Mouse (Mus musculus): ENCODE measurements around the gene Rwdd2b.

The Rwdd2b gene

DNA sequence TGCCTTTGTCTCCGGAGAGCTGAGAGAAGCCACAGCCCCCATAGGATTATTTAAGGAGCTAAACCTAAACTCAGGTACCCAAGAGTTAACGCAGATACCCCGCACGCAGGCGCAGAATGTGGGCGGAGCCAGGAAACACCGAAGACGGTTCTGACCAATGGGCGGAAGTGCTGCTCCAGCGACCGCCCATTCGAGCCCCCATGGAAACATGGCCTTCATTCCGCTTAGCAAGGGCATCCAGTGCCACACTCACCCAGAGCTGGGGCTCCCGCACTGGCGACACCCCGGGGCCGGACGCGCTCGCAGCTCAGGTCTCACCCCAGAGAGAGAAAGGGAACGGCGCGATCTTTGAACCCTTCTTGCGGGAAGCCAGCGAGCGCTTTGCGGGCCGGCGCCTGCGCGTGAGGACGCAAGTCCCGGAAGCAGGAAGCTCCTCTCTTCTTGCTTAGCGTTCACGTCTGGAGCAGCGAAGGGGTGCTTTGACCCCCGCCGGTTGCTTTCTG, at the start of gene Rwdd2b:
Gene Rwdd2b (minus strand): TSS at position 390 of the 503 bp plus-strand sequence.
- peak; percentile 99 for DNase-seq

DNA sequence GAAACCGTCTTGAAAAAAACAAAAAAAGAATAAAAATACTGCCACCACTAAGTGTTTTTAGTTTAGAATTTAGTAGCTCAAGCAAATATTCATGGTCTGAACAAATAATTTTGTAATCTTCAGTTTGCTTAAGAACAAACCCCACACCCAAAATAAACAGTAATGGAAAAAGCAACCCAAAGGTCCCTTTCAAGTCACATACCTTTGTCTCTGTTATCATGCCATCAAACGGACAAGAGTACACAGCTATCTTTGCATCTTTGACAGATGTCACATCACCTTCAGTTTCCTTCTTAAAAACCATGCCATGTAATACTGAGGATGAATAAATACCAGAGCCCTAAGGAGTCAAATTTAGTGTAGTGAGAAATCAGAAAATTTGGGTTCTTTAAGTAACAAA, 48.2 kb upstream of the Rwdd2b start:
- peak; percentile 3 for DNase-seq

DNA sequence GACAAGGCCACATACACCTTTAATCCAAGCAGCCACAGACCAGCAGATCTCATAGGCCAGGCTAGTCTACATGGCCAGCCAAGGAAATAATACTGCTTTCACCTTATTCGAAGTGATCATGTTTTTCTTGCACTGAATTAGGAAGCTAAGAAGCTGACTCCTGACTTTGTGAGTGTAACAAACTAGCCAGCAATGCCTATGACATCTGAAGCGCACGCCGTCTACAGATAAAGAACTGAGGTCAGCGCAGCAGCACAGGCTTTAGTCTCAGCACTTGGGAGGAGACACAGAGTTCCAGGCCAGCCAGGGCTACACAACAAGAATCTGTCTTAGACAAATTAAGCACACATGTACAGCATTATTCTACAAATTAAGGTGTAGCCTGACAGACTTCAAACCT, 46.4 kb upstream of the Rwdd2b start:
- DNase-seq = peak; percentile 69

DNA sequence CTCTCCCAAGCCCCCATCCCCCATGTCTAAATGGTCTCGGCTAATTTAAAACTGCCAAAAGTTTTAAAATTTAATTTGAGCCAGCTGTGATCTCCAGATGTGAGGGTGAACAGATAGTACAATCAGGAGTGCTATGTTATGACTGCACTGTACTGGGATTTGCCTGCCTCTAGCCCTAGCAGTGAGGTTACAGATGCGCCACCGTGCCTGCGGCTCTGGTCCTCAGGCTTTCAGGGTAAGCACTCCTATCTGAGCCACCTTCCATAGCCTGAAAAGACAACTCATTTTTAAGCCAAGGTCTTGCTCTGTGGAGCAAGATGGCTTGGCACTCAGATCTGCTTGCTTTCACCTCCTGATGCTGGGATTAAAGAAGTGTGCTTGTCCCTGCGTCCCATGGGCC, 44.0 kb upstream of the Rwdd2b start:
- peak; percentile 67 for DNase-seq

DNA sequence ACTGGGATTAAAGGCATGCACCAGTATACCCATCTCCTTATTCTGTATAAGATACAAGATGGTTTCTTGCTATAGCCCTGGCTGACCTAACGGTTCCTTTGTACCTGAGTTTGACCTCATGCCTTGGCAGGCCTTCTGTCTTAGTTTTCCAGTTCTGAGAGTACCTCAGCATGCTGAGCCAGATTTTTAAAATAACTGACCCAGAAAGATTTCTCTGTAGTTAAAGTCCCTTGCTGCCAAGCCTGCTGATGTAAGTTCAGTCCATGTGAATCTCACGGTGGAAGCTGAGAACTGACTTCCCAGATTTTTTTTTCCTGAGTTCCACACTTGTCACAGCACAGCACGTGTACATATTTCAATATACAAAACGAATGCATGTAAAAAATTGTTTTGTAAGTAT, 30.2 kb upstream of the Rwdd2b start:
- DNase-seq = peak; percentile 82

DNA sequence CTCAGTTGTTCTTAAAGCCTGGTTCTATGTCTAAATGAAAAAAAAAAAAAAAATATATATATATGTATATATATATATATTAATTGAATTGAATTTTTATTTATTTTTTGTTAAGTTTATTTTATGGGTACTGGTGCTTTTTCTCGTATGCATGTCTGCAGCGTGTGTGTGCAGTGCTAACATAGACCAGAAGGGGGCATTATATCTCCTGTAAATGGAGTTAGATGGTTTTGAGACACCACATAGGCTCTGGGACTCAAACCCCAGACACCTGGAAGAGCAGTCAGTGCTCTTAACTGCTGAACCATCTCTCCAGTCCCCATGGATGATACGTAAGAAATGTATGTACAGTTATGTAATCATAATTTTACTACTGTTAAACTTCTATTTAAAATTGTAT, 18.4 kb upstream of the Rwdd2b start:
- DNase-seq = peak; percentile 11

DNA sequence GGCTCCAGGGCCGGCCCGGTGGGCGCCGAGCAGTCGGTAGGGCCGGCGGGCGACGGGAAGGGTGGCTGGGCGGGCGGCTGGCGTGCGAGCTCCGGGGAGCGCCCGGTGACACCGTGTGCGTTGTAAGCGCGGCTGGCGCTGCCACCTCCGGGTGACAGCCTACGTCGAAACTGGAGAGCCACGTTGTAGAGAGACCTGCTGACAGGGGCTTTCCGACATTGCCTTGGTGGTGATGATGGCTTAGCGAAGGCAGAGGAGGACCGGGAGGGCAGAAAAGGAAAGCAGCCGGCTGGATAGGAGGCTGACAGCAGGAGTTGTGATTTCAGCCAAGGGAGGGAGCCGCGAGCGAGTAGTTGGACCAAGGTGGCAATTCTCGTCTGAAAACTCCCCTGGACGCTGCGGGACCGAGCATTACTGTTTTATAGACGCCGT, 14.8 kb upstream of the Rwdd2b start:
- no peak for DNase-seq

DNA sequence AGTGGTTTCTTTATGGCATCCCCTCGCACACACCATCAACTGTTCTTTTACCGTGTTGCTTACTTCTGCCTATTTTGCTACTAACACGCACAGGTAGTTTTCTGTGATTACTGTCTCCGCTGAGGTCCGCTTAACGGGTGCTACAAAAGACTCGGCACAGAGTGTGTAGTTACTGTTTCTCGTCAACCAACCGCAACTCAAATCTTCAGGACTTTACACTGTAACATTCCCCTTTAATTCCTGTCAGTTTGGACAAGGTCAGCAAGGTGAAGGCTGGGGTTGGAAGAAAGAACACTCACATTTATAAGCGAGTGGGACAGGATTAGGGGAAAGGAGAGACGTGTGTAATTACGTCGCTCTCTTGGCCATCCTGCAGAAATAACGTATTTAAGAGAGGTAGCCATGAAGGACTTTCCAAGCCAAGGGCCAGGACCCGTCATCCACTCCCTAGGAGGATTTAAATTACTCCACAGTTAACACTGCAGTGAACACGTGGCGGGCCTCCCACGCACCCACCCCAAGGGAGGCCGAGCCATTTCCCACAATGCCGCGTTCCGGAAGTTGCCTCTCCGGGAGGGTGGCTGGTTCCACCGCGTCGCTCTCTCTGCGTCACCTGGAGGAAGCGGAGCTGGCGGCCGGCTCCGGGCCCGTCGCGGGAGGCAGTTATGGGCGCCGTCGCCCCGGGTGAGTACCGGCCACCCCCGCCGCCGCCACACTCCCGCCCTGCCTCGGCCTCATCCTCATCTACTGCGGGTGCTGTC, 14.2 kb upstream of the Rwdd2b start, which contains the start of gene Usp16:
Gene Usp16 (plus strand): TSS at position 285 of the 761 bp plus-strand sequence.
- DNase-seq = peak; percentile 99

DNA sequence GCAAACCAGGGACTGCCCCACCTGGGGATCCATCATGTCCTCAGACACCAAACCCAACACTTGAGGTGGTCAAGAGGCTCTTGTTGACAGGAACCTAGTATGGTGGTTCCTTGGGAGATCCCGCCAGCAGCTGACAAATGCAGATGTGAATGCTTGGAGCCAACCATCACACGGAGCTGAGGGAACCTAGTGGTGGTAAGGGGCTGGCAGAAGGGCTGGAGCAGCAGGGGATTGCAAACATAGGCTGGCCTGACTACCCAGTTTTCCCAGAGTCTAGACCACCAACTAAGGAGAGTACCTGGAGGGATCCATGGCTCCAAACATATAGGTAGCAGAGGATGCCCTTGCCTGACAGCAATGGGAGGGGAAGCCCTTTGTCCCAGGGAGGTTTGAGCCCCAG, 12.9 kb upstream of the Rwdd2b start:
- DNase-seq = peak; percentile 84

DNA sequence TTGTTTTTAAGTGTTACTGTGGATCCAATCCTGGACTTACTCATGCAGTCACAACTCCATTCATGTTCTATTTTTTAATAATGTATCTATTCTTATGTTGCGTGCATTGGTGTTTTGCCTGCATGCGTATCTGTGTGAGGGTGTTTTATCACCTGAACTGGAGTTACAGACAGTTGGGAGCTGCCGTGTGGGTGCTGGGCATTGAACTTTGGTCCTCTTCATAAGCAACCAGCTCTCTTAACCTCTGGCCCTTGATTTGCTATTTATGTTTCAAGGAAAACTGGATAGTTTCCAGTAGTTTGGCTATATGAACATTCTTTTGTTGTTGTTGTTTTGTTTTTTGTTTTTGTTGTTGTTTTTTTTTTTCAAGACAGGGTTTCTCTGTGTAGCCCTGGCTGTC, 5.2 kb upstream of the Rwdd2b start:
- no peak for DNase-seq

DNA sequence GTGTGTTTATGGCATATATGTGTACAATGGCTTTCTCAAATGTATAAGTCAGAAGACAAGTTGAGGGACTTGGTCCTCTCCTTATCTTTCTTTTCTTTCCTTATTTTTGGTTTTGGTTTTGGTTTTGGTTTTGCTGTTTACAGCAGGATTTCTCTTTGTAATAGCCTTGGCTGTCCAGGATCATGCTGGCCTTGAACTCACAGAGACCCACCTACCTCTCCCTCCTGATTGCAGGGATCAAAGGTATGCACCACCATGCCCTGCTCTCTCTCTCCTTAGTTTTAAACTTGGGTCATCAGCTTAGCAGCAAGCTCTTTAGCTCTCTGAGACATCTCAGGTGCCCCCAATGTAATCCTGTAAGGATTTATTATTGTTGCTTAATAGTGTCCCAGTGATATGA, 4.7 kb upstream of the Rwdd2b start:
- DNase-seq = no peak

DNA sequence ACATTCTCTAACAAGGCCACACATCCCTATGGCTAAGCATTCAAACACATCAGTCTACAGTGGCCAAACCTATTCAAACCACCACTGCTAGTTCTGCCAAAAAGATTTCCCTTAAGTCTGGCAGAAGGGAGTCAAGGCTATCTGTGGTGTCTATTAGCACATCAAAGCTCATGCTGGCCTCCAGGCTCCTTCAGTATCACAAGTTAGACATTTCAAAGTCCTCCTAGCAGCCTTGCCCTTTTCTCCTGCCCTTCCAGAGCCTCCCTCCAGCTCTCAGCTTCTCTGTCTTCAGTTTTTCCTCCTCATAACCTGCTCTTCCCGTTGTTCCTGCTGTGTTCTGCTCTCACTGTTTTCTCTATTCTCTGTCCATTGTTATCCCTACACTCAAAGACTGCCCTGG, 3.7 kb upstream of the Rwdd2b start:
- peak; percentile 57 for DNase-seq

DNA sequence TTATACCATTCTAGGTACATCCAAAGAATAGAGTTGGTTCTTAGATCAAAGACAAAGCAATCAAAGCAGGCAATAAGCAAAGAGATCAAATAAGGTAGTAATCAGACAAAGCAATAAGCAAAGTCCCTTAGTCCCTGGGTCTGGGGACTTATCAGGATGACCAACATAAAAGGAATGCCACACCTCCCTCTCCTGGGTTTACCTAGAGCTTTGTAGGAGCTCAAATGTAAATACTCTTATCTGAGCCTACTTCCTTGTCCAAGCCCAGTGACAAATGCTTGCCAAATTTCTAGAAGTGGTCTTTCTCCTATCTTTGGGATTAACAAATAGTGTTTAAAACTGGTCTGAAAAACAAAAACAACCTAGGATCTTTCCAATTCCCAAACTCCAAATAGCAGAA, 2.9 kb upstream of the Rwdd2b start:
- no peak for DNase-seq

DNA sequence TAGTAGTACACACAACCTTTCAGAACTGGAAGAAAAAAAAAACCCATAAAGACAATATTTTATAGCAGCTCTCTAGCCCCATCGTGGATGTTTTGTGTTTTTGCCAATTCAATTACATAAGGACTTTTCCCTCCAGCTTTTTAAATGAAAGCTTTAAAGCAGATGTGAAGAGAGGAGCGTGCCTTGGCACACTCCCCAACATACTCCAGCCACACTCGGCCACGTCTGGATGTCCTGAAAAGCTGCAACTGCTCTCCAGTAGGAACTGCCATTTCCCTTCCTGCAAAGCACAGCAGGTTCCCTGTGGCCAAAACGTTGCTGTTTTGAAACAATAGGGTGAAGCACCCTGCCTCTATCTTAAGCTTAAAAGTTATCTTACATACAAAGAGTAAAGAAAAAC, 1.9 kb upstream of the Rwdd2b start:
- peak; percentile 81 for DNase-seq

DNA sequence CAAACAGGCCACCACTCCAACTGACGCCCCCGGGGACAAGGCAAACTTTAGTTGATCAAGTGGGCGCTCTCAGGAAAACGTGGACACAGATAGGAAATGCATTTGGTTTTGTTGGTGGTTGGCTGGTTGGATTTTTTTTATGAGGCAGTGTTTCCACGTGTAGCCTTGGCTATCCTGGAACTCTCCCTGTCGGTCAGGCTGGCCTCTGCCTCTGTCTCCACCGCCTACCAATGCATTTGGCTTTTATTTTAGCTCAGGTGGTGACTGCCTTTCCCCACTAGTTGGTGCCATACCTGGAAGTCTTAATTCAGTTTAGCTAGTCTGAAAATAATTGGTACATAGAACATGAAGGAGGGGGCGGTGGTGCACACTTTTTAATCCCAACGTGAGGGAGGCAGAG, 716 bp upstream of the Rwdd2b start:
- DNase-seq = peak; percentile 77

DNA sequence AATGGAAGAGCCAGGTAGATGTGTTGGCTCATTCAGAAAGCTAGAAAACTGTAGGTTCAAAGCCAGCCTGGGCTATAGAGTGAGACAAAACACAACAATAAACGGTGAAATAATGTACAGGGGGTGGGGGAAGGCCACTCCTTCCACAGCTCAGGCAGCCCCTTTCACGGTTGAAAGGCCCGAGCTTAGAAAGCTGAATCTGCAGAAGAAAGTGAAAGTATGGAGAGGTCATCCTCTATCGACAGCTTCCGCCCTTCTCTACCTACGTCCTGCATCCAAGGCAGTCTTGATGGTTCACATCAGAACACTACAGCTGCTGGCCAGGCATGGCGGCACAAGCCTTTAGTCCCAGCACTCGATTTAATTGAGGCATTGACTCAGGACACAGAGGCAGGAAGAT, 1.7 kb downstream of the Rwdd2b start:
- peak; percentile 70 for DNase-seq

DNA sequence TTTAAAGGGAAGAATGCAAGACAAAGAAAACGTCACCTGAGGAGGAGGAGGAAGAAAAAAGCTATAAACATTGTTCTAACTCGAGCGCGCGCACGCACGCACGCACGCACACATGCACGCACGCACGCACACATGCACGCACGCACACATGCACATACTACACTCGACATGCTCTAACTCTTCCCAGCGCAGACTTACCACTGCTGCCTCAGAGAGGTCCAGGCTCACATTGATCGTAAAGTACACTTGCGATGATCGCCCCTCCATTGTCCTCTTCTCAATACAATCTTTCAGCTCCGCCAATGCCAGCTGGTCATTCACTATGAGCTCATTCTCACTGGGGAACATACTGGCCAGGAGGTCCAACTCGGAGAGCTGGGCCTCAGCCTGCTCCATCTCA, 3.3 kb downstream of the Rwdd2b start:
- peak; percentile 66 for DNase-seq

DNA sequence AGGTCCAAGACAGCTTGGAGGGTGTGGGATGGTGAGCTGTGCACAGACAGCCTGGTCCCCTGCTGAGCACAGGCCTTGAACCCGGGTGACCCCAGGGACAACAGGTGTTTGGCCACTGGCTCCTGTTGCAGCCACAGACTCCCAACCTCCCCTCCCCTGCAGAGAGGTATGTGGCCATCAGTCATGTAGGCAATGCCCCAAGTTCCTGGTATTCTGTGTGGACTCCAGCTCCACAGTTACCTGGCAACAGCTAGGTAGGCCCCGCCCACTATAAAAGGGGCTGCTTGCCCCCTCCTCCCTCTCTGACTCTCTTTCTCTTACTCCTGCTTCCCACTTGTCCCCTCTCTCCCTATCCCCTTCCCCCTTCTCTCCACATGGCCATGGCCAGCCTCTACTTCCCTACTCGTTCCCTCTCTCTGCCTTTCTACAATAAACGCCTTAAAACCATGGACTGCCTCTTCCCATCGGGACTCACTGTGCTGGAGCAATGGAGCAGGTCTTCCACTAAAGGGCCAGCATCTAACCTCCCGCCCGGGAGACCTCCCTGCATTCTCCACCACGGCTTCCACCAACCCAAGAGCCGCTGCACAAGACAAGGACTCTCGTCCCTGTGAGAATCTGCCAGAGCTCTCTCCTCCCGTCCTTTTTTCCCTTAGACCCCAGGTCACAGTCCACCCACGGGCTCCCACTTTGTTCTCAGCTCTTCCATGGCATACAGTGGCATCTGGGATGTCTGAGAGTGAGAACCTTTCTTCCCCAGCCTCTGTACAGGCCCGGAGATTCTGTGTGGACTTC, 4.8 kb downstream of the Rwdd2b start:
- peak; percentile 87 for DNase-seq

DNA sequence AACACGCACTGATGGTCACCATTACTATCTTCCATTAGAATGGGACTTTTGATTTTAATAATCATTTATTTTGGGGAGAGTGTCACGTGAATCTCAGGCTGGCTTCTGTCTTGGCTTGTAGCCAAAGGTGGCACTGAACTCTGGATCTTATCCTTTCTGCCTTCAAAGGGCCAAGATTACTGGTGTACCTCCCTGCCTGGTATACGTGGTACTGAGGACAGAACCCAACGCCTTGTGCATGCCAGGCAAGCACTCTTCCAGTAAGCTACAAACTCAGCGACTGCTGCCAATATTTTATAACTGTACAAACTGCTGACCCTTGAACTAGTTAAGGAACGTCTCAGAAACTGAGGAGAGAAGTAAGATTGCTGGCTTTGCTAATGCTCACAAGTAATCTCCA, 5.4 kb downstream of the Rwdd2b start:
- DNase-seq = peak; percentile 76

DNA sequence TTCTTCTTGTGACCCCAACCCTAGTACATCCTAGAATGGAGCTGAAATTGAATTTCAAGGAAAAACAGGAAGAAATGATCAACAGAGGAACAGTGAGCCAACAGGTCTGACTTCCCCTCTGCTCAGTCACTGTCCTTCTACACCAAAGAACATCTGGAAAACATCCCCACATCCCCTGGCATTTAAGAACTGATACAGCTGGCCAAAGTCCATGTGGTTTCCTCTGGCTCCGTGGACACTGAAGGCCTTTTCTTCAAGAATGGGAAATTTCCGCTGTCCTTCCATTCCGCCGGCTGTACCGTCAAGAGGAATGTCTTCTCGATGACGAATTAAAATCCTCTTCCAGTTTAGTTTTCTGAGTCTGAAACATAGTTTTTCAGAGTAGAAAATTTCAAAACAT, 6.1 kb downstream of the Rwdd2b start:
- peak; percentile 58 for DNase-seq

DNA sequence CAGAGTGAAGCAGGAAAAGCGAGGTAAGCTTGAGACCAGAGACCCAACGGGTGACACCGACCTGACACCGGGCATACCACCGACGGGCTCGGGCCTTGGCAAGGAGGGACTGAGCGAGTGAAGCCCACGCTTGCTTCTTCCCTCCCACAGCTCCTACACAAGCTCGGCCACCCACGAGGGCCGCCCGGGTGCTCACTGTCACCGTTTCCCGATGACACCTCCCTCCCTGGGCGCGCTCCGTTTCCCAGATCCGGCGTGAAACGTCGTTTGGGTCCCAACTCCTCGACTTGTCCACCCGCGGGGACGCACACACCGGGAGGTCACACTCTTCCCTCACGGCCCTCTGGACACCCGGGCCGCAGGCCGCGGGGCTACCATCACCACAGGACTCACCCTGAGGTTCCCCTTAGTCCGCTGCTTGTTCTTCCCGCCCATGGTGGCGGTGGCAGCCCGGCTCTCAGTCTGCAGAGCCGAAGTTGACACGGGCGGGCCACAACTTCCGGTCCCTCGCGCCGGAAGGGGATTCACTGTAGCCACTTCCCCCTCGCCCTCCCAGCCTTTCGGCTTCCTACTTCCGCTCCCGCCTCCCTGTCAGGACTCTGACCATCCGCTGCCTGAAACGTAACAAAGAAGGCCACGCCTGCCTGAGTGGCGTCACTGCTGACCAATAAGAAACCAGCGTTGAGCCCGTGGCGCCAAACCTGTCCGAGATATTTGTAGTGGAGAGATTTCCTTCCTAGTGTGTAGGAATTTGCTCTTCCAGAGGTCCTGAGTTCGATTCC, 8.1 kb downstream of the Rwdd2b start, which contains the start of gene Ltn1:
Gene Ltn1 (minus strand): TSS at position 580 of the 782 bp plus-strand sequence.
- DNase-seq = peak; percentile 100

DNA sequence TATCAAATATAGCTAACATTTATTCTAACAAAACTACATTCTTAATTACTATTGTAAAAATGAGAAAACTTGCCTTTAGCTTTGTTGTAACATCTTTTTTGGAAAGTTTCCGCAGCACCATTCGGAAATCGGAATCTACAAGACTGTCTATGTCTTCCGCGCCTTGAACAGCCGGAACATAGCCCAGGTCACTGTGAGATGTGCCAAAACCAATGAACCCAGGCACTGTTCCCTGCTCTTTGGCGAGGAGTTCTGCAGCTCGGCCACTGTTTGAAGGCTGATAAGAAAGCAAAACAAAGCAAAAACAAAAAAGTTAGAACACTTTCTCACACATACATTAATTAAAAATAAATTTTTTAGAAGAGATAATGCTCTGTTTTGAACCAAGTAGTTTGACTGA, 12.9 kb downstream of the Rwdd2b start:
- DNase-seq = peak; percentile 87

DNA sequence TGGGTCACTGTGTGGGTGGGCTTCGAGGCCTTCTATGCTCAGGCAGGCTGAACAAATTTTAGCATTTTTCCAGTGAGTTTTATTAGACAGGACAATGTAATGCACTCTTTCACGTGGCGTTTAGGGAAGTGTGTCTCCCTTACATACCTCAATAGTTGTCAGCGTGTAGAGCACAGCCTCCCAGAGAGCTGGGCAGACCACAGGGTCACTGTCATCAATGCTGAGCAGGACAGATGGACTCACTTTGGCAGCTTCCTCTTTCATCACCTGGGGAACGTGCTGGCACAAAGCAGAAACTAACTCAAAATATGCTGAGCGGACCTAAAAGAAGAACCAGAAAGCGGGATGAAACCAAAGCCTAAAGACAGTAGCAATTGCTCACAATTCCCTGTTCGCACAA, 19.7 kb downstream of the Rwdd2b start:
- peak; percentile 55 for DNase-seq

Measured in heart, adult 11 months (tissue).